Mouse (Mus musculus): ENCODE data around the gene Hnrnpul1.

Hnrnpul1 gene

DNA sequence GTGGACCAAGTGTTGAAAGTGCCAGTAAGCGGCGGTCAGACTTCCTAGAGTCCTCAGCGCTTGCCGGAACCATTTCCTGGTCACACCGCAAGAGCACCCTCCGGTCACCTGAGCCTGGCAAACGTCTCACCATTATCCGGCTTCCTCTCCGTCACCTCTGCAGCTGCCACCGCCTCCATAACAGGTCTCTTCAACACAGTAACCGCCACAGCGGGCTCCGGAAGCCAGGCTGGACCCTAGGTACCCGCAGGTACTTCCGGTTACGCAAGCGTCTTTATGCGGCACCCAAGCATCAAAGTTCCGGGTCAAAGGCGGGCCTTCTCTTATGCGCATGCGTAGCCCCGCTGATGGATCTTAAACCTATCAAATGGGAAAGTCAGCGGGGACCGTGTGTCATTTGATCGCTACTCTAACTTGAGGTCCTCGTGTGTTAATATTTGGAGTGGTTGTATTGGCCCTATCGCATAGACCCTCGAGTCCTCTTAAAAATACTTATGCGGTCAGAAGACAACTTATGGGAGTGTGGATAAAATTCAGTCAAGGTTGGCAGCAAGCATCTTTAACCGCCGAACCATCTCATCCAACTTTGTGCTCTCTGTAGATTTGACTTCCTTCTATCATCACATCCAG, 35.7 kb downstream of the Hnrnpul1 start, which contains the start of gene Ccdc97:
TSS of gene Ccdc97 (minus strand) at position 301 of the 630 bp plus-strand sequence.
- peak; percentile 99 for DNase-seq

DNA sequence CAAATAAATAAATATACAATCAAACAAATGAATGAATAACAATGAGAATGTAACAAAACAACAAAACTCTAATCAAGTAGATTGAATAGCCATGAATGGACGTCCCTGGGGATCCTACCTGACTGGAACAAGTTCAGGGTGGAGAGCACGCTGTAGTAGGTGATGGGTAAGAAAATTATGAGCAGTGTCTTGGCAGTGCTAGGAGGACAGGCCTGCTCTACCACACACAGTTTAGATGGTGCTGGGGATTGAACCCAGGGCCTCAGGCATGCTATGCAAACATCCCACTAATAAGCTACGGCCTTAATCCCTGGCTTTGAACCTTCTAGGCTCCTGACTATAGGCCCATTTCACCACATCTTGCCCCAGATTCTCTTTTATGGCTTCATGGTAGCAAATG, 37.1 kb downstream of the Hnrnpul1 start:
- peak; percentile 88 for DNase-seq

DNA sequence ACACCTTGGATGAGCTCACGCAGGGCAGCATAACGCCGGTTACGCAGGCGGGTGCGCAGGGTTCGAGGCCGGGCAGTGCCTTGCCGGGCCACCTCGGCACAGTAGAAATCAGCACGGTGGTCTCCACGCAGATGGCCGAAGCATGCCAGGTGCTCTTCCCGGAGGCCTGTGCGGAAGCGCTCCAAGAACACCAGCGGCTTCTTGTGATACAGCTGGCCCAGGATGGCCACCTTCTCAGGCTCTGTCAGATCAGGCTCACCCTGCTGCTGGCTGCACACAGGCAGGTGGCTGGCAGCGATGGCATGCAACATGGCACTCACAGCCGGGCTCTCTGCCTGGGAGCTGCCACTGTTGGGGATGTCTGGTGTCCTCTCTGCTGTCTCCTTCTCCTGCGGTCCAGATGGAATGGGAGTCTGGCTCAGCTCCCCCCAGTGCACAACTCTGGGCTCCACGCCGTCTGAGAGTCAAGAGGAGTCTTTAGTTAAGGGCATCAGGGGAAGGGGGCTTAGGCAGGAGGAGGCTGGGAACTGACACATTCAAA, 38.8 kb downstream of the Hnrnpul1 start:
- DNase-seq: peak; percentile 91

DNA sequence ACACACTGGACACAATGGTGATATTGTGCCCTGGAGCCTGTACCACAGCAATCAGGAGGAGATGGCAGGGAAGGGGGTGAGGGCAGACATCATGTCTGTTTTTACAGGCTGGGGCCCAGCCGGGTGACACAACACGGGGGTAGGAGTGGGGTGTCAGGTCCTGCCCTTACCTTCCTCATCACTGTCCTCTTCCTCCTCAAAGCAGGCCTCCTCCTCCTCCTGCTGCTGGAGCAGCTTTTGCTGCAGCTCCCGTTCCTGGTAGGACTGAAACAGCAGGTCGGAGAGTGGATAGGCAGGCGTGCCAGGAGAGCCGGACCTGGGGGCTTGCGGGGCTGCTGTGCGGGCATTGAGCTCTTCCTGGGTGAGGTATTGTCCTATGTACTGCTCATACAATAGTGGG, 40.0 kb downstream of the Hnrnpul1 start:
- peak; percentile 91 for DNase-seq

DNA sequence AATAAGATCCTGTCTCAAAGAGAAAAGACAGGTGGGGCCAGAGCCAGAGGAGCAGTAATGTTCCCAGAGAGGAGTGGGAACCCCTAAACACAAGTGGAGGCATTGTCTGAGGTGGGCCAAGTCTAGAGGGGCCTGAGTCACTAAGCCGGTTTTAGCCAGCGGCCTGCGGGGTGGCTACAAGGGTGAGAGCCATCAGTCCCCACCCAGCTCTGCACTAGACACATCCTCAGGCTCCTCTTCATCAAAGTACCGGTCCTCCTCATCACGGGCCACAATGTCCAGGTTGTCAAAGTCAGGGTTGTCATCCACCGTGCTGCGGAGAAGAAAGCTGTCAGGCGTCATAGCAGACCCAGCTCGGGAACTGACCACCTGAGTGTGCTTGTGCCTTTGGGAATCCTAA, 41.8 kb downstream of the Hnrnpul1 start:
- DNase-seq: peak; percentile 91

DNA sequence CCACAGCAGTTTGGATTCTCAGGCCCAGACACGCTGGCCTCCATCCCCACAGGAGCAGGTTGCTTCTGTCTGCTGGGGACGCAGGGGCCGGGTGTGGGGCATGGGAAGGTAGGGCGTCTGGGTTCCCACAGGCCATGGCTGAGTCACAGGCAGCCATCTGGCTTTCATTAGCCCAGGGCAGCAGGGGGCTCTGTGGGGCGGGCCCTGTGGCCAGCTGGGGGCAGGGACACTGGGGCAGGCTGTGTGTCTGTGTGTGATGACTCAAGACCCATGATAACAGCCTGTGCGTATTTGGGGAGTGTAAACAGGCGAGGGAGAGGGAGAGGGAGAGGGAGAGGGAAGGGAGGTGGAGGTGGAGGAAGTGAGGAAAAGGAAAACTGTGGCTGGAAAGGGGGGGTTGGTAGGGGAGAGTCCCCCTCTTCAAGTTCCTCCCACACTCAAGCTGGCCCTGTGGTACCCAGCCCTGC, 42.8 kb downstream of the Hnrnpul1 start:
- DNase-seq: peak; percentile 99

DNA sequence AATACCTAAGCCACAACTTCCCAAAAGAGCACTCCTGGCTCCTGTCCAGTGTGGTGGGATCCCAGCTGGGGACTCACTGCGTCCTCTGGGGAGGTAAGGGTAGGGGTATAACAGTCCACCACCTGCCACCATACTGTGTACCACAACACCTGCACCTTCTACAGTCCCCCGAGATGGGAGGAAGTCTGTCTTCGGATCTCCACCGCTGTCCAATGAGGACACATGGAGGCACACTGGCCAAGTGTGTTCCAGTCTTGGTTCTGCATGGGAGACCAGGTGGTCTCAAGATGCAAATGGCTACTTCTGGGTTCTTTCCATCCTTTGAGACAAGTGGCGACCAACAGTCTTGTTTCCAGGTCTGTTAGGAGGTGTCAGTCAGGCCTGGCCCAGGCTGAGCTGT, 43.4 kb downstream of the Hnrnpul1 start:
- peak; percentile 95 for DNase-seq

DNA sequence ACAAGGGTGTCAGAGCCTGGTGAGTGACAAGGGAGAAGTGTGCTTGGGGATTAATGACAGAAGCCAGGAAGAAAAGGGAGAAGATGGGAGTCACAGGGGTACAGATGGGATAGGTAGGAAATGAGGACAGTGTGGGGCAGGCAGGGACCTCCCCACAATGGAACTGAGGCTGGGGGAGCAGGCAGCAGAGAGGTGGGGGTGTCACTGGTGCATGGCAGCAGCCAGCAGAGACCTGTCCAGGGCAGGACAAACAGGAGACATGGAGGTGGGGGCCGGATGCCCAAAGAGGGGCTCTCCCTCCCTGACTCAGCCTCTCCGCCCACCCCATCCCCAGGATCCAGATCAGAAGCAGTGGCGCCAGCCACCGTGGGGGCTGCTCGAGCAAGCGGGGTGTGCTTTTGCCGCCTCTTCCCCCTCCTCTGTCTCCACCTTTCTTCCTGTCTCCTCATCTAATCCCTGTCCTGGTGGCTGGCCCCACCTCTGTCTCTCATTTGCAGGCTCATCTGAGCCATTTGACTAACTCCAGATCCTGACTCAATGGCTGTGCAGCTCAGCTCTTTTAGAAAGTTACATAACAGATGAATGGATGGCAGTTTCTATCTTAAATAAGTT, 43.9 kb downstream of the Hnrnpul1 start:
- DNase-seq: peak; percentile 96

DNA sequence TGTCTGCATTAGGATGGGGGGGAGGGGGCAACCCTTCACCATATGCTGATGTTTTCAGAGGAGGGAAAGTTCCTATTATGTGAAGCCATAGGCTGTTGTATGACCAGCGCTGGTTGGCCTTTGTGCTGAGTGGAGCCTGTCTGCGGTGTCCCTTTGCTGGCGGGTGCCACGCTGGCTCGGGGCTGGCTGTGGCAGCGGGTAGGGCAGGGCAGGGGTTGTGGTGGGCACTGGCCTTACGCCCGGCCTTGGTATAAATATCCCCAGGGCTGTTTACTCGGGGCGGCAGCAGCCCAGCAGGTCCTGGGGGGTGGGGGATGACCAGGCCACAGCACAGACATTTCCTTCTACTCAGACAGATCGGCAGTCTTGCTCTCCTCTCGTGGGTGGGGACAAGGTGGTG, 44.6 kb downstream of the Hnrnpul1 start:
- peak; percentile 98 for DNase-seq

DNA sequence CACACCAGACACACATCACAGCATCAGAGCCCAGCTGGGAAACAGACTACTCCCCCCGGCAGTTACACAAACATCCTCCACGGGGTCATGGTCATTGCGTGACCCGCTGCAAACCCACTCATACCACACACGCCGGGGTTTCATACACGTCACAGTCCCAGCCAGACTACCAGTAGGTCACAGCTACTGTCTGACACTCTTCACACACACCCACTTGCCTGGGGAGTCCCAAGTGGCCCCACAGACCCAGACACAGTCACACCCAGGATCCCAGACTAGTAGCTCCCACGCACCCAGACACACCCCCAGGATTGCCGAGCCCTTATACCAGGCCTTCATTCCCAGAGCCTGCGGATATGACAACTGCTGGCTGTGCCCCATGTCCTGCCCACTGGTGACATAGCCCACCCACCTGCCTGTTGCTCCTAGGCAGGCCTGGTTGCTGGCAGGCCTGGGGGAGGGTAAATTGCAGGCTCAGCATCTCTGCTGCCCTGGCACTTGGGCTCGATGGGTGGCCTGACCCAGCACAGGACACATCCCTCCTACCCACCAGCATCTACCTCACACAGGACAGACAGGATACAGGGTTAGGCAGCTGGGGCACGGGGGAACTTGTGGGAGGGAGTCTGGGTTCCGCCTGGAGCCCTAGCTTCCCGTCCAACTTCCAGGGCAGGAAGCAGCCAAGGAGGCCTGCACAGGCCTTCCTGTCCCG, 46.8 kb downstream of the Hnrnpul1 start:
- DNase-seq: peak; percentile 99

DNA sequence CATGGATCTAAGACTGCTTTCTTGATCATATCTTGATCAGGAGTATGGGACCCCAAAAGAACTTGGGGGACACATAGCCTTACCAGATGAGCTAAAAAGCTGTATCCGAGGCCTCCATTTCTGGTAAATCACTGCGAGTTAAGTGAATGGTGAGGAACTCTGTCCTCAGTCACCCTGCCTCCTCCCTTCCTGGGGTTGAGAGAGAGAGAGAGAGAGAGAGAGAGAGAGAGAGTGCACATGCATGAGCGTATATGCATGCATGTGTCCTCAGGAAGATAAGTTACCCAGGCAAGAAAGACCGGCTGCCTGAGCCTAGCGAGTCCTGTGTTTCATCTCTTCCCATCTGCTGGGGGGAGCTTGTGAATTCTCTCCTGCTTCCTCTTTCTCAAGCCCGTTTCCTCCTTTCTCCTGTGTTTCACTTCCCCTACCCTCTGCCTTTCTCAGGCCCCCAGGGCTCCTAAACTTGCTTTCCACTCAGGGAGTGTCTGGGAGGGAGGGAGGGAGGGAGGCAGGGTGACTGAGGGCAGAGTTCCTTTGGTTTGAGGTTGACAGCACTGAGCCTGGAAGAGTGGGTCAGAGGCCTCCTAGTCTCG, 47.9 kb downstream of the Hnrnpul1 start:
- peak; percentile 97 for DNase-seq

DNA sequence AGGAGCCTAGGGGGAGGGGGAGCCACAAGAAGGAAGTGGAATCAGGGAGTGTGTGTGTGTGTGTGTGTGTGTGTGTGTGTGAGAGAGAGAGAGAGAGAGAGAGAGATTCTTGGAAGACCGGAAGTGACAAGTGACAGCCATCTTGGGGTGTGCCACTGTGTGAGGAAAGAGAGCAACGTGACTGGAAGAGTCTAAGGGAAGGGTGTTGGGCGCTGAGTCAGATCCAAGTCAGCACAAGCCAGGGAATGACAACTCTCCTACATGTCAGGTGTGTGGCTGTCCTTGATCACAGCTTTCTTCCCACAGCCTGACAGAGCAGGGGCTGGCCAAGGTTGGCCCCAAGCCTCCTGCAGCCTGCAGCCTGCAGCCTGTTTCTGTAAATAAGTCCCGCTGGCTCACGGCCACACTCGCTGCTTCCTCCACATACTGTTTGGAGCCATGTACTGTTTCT, 48.7 kb downstream of the Hnrnpul1 start:
- peak; percentile 98 for DNase-seq

DNA sequence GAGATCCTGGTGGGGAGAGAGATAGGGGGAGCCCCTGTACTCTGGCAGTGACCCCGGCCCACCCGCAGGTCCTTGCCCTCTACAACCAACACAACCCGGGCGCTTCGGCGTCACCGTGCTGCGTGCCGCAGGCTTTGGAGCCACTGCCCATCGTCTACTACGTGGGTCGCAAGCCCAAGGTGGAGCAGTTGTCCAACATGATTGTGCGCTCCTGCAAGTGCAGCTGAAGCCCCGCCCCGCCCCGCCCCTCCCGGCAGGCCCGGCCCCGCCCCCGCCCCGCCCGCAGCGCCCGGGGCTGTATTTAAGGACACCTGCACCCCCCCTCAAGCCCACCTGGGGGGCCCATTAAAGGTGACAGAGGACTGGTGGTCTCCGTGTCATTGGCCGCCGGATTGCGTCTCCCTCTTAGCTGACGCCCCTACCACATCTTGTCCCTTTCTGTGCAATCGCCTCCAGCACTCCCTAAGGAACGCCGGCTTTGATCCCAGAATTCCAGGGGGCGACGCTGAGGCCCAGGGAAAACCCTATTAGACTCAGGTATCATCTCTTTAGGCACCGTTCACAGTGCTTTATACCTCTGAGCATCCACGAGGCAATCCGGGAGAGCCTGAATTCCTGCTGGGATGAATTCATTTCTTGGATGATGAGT, 49.7 kb downstream of the Hnrnpul1 start:
- peak; percentile 91 for DNase-seq

DNA sequence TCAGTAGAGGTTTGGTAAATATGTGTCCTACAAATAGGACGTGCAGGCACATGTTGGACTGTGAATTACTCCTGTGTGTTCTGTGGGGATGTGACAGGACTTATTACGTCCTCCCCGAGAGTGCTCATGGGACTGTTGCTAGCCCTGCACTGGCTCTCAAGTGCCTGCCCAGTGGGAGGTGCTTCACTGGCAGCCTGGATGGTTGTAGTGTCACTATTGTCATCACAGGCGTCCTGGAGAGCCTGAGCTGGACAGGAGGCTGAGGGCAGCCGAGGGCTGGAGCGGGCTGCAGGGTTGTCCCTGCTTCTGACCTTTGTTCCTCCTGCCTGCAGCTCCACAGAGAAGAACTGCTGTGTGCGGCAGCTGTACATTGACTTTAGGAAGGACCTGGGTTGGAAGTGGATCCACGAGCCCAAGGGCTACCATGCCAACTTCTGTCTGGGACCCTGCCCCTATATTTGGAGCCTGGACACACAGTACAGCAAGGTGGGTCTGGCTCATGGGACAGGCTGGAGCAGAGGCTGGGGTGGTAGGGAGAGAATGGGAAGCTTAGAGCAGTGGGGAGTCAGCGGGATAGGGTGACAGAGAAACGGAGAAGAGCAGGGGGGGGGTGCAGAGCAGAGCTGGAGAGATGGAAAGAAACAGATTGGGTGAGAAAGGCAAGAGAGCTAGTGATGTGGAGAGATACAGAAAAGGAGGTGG, 50.6 kb downstream of the Hnrnpul1 start:
- peak; percentile 97 for DNase-seq

DNA sequence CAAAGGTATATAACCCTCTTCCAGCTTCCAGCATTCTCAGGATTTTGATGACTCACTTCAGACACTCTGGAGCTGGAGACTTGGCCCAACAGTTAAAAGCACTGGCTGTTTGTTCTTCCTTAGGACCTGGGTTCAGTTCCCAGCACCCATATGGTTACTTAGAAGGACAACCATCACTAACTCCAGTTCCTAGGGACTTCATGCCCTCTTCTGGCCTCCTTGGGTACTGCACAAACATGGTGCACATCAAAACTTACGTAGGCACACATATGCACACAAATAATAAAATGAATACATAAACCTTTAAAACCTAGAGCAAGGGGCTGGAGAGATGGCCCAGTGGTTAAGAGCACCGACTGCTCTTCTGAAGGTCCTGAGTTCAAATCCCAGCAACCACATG, 52.2 kb downstream of the Hnrnpul1 start:
- no peak for DNase-seq

DNA sequence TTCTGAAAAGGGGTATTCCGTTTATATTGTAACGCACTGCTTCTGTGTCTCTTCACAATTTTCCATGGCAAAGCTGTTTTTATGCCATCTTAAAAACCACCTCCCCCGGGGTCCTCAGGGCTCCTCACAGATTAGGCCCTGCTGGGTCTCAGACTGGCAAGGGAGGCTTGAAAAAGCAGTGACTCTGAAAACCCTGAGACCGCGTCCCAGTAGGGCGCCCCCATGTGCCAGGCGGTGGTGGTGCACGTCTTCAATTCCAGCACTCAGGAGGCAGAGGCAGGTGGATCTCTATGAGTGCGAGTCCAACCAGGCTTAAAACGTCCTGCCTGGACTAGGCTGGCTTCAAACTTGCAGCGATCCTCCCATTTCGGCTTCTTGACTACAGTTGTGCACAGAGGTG, 53.8 kb downstream of the Hnrnpul1 start:
- peak; percentile 84 for DNase-seq

DNA sequence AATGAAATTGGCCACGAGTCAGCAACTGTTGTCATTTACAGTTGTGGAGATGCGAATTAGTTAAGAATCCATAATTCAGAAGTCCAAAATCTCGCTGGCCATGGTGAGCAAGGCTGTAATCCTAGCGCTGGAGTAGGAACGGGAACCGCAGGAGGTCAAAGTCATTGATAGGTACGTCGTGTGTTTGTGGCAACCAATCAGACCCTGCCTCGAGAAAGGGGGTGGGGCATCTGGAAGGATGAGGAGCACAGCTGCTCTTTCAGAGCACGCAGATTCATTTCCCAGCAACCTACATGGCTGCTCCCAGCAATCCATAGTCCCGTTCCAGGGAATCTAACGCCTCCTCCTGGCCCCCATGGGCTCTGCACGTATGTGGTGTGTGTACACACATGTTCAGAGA, 54.7 kb downstream of the Hnrnpul1 start:
- DNase-seq: peak; percentile 86

DNA sequence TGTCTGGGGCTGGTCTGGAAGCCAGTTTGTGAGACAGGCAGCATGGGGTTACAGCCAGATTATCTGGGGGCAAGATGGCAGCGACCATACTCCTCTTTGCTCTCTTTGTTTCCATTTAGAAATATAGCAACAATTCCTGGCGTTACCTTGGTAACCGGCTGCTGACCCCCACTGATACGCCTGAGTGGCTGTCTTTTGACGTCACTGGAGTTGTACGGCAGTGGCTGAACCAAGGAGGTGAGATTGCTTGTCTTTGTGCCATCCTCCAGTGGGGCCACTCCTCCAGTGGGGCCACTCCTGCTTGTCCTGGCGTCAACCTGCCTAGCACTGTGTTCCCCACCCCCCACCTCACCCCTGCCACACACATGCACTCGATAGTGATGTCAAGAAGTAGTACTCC, 60.5 kb downstream of the Hnrnpul1 start:
- DNase-seq: no peak

DNA sequence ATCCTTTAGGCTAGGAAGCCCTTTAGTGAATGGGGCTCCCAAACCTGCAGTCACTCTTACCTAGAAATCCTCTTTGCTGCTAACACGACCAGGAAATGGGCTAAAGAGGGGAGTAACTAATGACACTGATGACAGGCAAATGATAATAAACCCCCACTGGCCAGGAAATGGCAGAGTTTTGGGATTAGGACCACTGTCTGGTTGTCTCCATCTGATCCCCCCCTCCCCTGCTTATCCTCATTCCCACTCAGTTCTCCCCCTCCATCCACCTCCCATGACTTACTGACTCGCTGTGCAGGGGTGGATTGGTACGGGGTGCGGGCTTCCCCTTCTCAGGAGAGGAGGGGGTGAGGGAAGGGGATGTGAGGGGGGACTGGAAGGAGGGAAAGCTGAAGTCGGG, 64.5 kb downstream of the Hnrnpul1 start:
- DNase-seq: peak; percentile 93

DNA sequence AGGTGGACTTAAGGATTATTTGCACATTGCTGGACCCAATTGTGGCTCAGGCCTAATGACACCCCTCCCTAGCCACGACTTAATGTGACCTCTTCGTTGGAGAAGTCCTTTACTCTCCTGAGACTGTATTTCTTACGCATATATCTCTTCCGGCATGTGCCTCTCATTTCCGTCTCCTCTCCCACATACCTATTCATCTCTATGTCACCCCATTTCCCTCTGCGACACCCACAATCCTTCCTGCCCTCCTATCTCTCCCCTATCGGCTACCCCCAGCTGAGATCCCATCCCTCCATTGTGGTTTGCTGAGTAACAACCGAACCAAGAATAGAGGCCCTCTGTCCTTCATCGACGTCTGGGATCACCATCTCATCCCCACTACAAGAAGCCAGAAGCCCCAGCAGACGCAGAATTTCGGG, 64.9 kb downstream of the Hnrnpul1 start:
- DNase-seq: peak; percentile 93

DNA sequence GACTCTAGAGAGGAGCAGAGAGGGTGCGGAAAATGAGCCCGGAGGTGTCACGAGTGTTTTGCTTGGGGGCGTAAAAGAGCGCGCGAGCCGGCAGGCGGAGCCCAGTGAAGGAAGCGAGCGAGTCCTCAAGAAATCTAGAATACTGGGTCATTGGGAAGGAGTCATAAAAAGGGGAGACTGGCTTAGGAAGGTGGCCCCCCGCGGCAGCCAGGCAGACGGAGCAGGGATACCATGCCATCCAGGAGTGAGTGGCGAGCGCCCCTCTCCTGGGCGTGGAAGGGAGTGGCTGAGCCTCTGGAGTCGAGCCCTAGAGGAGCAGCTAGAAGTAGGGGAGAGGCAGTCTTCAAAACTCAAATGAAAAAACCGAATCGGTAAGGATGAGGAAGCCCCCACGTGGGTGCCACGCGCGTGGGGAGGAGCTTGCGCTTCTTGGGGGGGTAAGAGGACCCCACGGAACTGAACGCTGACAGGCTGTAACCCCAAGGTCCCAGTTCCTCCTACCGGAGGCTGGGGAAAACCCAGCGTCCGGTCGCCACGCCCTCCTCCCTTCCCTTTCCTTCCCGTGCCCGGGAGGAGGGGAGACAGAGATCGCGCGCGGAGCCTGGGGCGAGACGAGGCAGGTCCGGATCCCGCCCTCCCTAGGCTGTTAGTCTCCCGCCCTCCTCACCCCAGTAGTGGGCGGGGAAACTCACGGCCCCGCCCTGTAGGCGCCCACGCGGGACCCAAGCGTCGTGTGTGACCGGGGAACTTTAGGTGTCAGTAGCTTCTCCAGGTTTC, 65.6 kb downstream of the Hnrnpul1 start:
- DNase-seq: peak; percentile 99
